Mouse (Mus musculus) lung, postnatal 36 days (tissue): ENCODE measurements around the gene Afmid.
"Not testable (repeated sequence)": the region's sequence is repeated elsewhere in the genome, so short reads cannot be mapped to it uniquely, and the experiment has no call there.

Source experiments
- DNase-seq: peaks from one replicate; pipeline ENCODE4 v3.0.0; 2022; ENCODE audit warnings: mixed read lengths

Gene Afmid

DNA sequence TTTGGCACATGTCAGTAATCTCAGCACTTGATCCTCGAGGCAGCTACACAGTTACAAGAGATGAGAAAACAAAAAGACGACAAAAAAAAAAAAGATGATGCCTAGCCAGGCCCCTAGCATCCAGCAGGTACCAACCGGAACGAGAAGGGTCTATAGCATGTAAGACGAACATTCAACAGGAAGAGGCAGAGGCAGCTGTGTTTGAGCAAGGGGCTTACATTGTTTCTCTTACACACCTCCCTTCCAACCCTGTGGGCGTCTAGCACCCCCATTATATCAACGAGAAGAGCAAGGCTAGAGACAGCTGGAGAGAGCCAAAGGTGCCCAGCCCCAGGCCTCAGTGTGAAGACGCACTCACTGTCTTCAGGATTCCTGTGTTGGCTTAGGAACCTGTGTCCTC lies 1.2 kb downstream of the Afmid start:
- DNase-seq, result no peak

DNA sequence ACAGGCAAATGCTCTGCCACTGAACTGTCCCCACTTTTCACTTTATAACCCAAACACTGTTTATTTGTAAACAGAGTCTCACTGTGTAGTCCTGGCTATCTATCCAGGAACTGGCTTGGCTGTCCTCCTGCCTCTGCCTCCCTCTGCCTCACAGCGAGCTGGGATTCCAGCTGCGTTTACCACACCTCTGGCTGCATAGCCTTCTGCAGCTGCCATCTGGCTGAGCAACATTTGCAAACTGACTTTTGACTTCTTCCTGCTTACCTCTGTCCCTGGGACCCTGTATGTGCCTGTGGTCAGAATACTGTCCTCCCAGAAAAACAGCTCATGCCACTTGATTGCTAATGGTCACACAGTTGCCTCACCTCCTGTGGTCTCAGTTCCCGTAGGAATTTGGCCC lies 1.7 kb downstream of the Afmid start:
- no peak for DNase-seq

DNA sequence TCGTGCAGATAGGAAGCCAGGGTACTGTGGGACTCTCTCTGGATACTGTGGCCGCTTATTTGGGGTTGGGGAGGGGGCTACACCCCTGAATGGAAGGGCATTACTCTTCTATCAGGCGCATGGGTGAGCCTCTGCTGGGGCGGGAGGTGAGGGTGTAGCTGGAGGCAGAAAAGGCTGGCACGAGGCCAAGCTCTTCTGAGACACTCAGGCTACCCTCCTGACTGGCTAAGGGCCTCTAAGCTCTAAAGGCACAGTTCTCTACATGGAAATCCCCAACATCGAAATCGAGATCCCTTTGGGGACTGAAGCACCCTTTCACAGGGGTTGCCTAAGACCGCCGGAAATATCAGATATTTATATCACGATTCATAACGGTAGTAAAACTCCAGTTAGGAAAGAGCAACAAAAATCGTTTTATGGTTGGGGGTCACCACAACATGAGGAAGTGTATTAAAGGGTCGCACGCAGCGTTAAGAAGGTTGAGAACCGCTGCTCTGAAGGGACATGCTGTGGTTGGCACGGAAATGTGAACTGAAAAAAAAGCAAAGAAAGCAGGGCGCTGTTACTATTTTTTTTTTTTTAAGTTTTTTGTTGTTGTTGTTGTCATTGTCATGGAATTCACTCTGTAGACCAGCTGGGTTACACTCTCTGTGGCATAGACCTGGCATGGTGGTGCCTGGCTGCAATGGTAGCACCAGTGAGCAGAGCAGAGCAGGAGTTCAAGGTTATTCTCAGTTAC lies 2.6 kb downstream of the Afmid start:
- DNase-seq, result peak; percentile 73

DNA sequence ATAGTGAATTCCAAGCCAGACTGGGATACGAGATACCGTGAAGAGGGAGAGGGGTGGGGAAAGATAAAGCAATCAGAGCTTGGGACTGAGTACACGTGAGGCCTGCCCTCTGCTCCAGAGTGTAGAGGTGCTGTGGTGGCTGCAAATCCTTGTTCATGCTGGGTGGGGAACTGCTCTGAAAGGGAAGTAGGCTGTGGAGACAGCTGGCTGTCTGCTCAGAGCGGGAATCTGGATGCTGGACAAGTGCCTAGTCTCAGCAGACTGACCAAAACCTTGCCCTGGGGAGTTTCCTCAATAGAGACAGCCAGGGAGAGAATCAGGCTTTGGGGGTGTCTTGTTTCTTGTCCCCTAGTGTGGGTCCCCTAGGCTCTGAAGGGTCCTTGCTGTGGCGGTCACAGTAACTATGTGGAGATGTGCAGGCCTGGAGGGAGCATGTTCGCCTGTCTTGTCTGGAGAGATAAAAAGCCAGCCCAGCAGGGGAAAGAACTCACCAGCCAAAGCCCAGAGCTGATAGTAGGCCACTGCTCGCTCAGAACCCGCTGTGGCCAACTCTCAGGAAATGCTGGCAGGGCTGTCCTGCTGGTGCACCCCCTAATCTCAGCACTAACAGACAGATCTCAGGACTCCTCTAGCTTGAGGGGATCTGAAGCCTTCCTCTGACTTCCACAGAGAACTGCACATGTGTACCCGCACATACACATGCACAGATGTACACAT lies 3.3 kb downstream of the Afmid start:
- peak; percentile 56 for DNase-seq

DNA sequence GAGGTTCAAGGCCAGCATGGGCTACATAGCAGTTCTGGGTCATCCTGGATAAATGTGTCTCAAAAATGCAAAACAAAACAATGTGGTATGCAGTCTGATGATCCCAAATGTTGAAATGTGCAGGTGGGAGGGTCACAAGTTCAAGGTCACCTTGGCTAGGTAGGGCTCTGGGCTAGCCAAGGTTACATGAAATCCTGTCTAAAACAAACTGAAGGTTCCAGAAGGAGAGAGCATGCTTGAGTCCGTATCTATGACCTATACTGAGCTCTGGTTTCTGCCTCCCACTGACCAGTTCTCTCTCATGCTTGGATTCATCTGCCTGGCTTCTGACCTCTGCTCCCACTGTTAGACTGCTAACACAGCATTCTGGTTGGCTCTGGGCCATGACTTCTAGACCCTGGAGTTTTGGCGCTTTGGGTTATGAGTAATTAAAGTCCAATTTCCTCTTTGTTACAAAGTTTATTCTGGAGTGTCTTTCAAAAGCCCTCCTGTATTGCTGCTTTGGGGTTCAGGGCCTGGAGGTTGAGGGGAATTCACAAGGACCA lies 4.0 kb downstream of the Afmid start:
- DNase-seq, result peak; percentile 57

DNA sequence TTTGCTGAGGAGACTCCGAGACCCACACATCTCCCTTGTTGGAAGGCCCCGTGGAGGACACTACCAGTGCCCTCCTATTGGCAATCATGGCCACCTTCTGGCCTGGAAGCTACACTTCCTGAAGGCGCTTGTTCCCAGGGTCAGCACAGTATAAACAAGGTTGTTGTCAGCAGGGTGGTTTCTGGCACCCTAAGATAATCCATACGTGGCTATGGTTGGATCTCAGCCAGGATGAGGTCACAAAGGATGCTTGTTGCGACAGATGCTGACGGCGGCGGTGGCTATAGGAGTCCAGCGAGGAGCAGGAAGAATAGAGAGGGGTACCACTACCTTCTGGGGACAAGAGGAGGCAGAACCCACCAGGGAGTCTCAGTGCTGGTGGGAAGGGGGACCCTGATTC lies 4.7 kb downstream of the Afmid start:
- peak; percentile 61 for DNase-seq

DNA sequence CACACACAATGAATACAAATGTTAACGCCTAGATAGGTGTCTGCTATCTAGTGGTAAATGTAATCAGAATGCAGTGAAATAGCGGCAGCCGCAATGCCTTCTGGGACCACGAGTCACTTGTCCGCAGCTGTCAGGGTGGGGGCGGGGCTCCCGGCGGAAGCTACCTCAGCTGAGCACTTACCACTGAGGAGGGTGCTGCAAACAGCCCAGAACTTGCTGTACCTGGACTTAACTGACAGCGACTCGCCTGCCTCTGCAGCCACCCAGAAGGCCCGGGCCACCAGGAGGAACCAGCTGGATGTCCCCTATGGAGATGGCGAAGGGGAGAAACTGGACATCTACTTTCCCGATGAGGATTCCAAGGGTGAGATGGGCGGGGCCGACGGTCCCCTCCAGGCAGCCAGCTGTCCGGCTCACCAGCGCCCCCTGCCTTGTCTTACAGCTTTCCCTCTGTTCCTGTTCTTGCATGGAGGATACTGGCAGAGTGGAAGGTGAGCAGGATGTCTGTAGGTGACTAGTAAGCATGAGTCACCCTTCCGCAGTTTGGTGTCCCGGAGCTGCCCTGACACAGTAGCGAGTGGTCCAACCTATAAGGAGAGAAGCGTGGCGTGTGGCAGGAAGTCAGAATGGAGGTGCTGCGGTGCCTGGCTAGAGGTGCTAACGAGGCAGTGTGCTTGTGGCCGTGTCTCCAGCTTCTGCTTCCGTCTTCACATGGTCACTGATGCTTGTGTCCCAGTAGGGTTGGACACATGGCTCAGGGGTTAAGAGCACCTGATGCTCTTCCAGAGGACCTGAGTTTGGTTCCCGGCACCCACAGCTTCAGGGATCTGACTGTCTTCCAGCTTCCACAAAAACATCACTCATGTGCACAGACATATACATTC lies 6.6 kb downstream of the Afmid start:
- DNase-seq, result peak; percentile 91

DNA sequence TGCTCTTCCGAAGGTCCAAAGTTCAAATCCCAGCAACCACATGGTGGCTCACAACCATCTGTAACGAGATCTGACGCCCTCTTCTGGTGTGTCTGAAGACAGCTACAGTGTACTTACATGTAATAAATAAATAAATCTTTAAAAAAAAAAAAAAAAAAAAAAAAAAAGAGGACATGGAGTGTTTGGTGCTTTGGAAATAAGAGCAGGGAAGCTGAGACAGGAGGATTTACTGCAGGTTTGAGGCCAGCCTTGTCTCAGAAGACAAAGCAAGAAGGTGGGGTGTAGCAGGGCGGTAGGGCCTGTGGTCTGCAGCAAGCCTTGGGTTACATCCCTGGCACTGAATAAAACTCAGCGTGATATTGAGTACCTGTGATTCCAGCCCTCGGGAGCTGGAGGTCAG lies 7.8 kb downstream of the Afmid start:
- not testable (repeated sequence) for DNase-seq

DNA sequence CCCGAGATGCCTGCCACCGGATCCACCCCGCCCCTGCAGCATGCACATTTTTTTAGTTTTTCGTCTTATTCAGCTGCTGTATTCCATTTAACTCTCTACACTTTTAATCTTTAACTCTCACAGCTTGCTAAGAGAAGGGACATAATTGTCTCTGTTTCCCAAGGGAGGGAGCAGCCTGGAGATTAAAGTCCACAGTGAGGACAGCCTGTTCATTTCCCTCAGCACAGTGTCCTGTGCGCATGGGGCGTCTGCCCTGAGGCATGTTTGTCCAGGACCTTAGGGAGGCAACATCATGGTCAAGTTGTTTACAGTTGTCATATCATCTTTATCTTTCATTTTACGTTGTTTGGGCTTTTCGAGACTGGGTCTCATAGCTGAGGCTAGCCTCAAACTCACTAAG lies 8.4 kb downstream of the Afmid start:
- DNase-seq, result no peak

DNA sequence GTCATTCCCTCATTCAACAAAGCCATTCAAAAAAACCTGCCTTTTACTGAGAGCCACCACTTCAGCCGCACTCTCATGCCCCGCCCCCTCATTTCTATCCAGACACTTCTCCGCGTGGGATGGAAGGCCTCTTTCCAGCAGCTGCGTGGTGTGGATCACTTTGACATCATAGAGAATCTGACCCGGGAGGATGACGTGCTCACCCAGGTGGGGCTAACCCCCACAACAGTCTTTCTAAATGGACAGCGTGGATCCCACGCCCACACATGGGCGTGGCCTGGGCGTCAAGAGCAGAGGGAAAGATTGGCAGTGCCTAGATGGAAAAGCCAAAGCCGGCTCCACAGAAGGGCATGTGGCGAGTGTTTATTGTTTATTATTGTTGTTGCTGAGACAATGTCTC lies 10.6 kb downstream of the Afmid start:
- peak; percentile 70 for DNase-seq

DNA sequence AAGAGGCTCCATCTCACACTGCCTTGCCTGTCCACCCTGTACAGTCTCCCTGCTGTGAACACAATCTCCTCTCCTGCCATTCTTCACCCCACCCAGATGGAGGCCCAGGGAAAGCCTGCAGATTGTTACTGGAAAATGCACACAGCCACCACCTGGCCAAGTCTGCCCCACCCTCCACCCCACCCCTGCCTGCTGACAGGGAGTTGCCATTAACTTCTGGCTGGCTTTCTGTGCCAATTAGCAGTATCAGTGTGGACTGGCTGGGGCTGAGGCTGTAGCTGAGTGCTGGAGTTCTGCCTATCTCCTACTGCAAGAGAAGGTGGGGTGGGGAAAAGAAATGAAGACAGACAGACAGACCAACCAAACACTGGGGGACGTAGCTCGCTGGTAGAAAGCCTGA lies 12.8 kb downstream of the Afmid start:
- no peak for DNase-seq

DNA sequence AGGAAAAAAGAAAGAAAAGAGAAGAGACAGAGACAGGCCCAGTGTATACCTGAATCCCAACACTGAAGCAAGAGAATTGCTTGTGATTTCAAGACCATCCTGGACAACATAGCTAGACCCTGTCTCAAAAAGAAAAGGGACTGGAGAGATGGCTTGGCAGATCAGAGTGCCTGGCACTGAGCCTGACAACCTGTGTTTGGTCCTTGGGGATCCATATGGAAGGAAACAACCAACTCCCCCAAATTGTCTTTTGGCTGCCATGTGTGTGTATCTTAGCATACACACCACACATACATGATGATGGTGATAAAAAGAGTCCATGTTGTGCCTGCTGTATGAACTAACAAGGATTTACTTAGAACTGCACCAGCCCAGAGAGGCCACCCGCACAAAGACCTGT lies 13.3 kb downstream of the Afmid start:
- no peak for DNase-seq

DNA sequence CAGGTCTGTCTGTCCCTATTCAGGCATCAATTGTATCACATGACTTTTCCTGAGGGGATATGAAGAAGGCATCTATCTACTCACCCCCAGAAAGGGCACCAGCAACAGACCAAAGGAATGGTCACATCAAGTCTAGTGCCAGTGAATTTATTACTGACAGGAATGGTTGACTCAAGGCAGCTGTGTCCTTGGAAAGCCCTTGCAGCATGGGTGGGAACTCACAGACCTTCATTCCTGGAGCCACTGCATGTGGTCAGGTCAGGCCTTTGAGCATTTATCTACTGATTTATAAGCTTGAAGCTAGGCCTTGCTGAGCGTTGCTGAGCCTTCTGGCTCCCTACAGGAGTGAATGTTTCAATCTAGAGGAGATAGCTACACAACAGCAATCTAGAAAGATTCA lies 15.2 kb downstream of the Afmid start:
- no peak for DNase-seq

DNA sequence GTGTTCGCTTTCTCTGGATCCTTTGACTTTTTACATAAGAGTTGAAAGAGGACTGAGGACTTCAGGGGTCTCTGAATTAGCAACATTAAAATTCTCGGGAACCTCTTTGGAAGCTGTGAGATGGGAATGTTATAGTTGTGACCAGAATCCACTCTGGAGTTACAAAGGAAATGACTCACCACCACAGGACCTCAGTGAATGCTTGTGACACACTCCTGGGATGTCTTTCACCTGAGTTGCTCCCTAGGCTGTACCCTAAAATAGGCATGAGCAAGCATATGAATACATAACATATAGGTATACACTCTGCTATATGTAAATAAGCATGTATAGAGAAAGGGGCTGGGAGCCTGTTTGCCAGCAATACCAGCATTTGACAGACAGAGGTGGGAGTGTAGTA lies 17.7 kb downstream of the Afmid start:
- DNase-seq, result no peak

DNA sequence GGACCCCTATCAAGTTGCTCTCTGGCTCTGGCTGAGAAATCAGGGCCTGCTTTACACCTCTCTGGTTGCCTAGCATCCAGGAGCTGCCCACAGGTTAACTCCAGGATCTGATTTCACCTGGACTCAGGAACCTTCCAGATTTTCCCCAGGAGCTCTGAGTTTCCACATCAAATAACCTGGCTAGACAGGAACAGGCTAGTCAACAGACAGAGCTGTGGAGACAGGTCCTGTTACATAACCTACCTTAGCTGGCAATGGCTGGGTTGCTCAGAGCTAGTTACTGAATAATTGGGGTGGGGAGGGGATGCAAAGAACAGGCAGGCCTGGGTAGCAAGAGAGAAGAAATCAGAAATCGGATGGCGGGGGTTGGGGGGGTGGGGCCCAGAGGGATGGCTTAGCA lies 19.3 kb downstream of the Afmid start:
- no peak for DNase-seq

DNA sequence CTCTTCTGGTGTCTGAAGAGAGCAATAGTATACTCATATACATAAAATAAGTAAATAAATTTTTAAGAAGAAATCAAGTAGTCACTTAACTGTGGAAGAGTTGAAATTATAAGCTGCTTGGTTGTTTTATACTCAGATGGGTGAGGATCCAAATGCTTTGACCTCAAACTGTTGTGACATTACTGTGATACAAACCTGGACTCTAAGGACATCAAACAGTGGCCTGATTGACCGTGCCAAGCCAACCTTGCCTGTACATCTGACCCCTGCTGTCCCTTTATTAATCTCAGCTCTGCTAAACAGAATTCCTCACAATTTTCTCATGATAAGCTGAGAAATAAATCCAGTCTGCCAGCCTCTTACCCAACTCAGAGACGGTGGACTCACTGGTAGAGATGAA lies 19.9 kb downstream of the Afmid start:
- DNase-seq, result no peak

DNA sequence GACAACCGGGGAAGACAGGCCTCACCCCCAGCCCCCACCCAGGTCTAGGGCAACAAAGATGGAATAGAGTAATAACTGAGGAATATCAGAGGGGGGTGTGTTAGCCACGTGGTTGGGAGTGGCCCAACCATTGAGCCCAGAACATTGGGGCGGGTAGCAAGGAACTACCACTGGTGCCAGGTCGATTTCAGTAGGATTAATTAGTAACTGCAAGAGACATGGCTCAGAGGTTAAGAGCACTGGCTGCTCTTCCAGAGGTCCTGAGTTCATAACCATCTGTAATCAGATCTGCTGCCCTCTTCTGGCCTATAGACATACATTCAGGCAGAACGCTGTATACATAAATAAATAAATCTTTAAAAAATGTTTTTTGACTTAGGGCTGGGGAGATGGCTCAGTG lies 20.9 kb downstream of the Afmid start:
- peak; percentile 23 for DNase-seq

DNA sequence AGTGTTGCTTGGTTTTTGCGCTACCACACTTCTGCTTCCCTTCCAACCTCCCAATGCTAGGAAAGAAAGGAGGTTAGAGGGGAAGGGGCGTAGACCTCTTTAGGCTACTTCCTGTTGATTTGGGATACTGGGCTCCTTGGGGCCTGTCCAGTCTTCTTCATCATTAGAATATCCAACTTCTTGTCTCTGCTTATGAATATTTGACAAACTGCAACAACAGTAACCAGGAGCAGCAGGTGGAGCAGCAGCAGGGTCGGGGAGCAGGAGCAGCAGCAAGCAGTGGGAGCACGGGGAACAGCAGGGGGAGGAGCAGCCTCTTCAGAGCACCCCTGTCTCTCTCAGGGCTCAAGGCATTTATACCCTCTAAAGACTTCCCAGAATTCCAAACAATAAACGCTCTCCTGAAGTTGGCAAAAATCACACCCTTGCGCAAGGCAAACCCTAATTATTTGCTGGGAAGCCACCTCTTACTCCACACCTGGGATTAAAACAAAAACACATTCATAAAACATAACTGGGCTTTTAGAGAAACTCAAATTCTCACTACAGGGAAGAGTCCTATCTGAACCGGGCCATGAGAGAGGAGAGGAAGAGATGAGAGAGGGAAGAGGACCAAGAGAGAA lies 22.0 kb downstream of the Afmid start:
- DNase-seq, result peak; percentile 33

DNA sequence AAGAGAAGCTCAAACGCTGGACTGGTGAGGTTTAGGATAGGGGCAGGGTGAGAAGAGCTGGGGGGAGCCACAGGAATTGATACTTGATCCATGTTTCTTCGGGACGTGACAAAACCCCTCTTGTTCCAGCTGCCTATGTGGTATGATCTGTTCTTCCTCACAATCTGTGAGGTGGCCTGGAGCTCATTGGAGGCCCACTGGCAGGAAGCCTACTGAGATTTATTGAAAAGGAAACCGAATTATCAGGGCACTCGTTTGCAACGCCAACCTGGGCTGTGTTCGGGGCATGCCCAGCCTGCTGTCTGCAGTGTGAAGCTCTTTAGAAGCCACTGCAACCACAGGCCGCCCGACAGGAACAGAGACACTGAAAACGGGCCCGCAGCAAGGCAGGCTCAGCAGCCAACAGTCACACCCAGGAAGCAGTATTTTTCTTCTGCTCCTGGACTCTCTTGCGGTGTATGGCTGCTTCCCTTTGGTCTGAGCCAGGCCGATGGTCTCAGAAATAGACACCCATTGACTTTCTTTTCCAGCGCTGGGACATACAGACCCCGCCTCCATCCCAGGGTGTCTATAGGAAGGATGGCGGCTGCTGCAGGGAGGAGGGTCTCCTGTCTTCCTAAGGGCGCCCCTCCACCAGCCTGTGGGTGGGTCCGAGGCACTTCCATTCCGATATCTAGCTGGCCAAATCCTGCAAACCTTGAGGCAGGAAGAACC lies 22.7 kb downstream of the Afmid start:
- DNase-seq, result peak; percentile 54

DNA sequence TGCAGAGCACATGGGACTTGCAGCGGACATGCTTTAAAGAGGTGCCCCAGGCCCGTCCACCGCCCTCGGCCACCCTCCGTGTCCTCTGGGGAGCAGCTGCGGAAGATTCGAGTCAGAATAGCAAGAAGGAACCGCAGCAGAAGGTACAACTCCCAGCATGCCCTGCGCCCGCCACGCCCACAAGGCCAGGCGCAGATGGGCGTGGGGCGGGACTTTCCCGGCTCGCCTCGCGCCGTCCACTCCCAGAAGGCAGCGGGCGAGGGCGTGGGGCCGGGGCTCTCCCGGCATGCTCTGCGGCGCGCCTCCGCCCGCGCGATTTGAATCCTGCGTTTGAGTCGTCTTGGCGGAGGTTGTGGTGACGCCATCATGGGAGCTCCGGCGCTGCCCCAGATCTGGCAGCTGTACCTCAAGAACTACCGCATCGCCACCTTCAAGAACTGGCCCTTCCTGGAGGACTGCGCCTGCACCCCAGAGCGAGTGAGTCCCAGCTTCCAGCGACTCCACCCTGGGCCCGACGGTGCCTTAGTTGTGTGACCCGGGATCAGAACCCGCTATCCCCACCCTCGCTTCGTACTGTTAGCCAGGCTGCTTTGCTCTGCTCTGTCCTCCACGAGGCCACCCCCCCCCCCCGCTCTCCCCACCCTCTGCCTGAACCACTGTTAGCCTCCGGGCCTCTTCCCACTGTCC lies 23.4 kb downstream of the Afmid start, which contains the start of gene Birc5:
Gene Birc5, plus strand, starts transcription at position 267 of the 687 bp plus-strand sequence.
- DNase-seq, result peak; percentile 97

DNA sequence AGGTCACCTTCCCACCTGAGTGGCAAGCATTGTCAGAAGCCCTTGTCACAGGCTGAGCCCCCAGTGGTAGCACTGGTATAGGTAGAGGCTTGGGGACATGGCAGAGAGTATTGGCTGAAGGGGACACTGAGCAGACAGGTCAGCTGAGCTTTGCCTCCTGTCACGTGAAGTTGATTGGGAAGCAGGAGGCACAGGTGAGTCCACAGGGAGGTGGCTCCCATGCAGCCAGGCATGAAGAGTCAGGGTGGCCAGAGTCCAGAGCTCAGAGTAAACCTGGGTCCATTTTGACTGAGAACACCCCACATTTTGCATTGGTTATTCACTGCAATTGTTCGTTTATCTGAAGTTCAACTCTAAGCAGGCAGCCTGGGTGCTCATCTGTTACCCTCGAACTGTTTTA lies 27.2 kb downstream of the Afmid start:
- DNase-seq, result no peak
